Mouse (Mus musculus) midbrain, embryonic 15.5 days (tissue): ENCODE results near the gene Sipa1l2. TPM values are rescaled to one million over a fixed set of nuclear protein-coding genes. Genes with fewer than 3 reads are reported as not detected.

Source experiments
- ATAC-seq: fragments of 200-750 bp; cut with Nextera tagmentation; replicated peaks from 2 replicates; pipeline ENCODE4 v1.8.0; 2017; ENCODE audit warnings: moderate TSS enrichment
- H3K27ac ChIP-seq: fragments of 300-500 bp; sonication (generic); 2 replicates; pipeline ENCODE4 v1.5.1; 2015; ENCODE audit warnings: mild to moderate bottlenecking, inconsistent platforms
- H3K27me3 ChIP-seq: fragments of 300-500 bp; sonication (generic); replicated peaks from 2 replicates; pipeline ENCODE4 v1.6.1; 2015; ENCODE audit warnings: inconsistent platforms
- H3K36me3 ChIP-seq: fragments of 300-500 bp; sonication (generic); replicated peaks from 2 replicates; pipeline ENCODE4 v1.6.1; 2015; ENCODE audit warnings: inconsistent platforms
- H3K4me1 ChIP-seq: fragments of 300-500 bp; sonication (generic); 2 replicates; pipeline ENCODE4 v1.6.1; 2015; ENCODE audit warnings: inconsistent platforms
- H3K4me2 ChIP-seq: fragments of 300-500 bp; sonication (generic); 2 replicates; pipeline ENCODE4 v1.6.1; 2015; ENCODE audit warnings: inconsistent platforms, mild to moderate bottlenecking, moderate library complexity
- H3K4me3 ChIP-seq: fragments of 300-500 bp; sonication (generic); 2 replicates; pipeline ENCODE4 v1.5.1; 2015; ENCODE audit warnings: mild to moderate bottlenecking, inconsistent platforms
- H3K9ac ChIP-seq: fragments of 300-500 bp; sonication (generic); 2 replicates; pipeline ENCODE4 v1.6.1; 2015; ENCODE audit warnings: mild to moderate bottlenecking, inconsistent platforms
- H3K9me3 ChIP-seq: fragments of 300-500 bp; sonication (generic); 2 replicates; pipeline ENCODE4 v1.6.1; 2016; ENCODE audit warnings: inconsistent platforms
- WGBS: fragments of 180-500 bp; shearing (Covaris S2); methylation state at CpG from one replicate; pipeline ENCODE4 v1.1.7; 2015; ENCODE audit warnings: mixed read lengths; 5-methylcytosine and 5-hydroxymethylcytosine counted together
- polyA plus RNA-seq: library from polyadenylated mRNA; unstranded; fragments of >200 nt; fragmentation: Nextera tagmentation; extraction: Ambion mirVana; gene quantifications from 2 replicates; pipeline ENCODE4 v1.2.1, GENCODE M21; 2015

Sipa1l2 gene
- 28.2 and 28.7 TPM in 2 replicates for polyA plus RNA-seq

DNA sequence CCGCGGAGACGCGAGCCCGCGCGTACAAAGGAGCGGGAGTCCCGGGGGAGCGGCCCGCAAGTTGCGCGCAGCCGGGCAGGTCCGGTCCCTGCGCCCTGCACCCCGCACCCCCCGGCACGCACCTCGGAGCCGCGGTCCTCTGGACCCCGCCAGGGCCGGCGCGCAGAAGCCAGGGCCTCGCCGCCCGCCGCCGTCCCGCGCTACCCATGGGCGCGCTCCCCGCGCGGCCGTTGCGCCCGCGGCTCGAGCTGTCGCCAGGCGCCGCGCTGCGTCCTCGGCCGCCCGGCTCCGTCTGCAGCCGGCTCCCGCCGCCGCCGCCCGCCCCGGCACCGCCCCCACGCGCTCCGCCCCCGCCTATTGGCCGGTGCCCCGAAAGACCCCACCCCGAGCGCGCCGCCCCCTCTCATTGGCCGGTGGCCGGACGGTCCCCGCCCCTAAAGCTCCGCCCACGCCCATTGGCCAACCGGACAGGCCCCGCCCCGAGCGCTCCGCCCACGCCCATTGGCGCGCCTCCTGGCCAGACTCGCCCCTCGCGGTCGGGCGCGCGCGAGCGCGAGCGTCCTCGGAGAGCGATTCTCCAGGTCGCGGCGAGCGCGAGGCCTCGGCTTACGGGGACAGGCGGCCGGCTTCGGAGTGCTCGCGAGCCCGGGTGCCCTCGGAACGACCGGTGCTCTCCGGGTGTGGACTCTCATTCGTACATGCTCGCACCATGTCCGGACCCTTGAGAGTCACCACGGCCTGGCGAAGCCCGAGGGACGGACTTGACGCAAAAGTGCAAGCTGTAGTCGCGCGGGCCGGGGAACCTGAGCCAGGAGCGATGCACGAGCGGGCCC lies at the start of gene Sipa1l2:
Gene Sipa1l2, minus strand, starts transcription at position 276 of the 833 bp plus-strand sequence.
- H3K4me1 ChIP-seq: peaks cover 33% of the 10 kb centered on the region
- H3K36me3 ChIP-seq: no peaks in the 10 kb centered on the region
- peak within 1 kb of the TSS; percentile 76 for H3K9ac ChIP-seq
- peak within 1 kb of the TSS; percentile 73 for H3K27ac ChIP-seq
- H3K27me3 ChIP-seq: no peaks in the 10 kb centered on the region
- H3K9me3 ChIP-seq: no peaks in the 10 kb centered on the region
- peak; percentile 92 for ATAC-seq
- WGBS: under 1% methylated on average over 117 of the region's 129 CpGs
- peak within 1 kb of the TSS; percentile 83 for H3K4me2 ChIP-seq
- H3K4me3 ChIP-seq: peak within 1 kb of the TSS; percentile 63

GRCm38 (mm10) chr8:125618543-125619335 lies 49.1 kb upstream of the Sipa1l2 start:
- H3K36me3 ChIP-seq: no peaks in the 10 kb centered on the region
- no peak overlapping the region for H3K9ac ChIP-seq
- no peaks in the 10 kb centered on the region for H3K9me3 ChIP-seq
- no peak overlapping the region for H3K4me3 ChIP-seq
- H3K27ac ChIP-seq: no peak overlapping the region
- 77% methylated on average over 16 of the region's 16 CpGs for WGBS
- H3K4me2 ChIP-seq: no peak overlapping the region
- ATAC-seq: no peak
- H3K4me1 ChIP-seq: peaks cover 10% of the 10 kb centered on the region
- H3K27me3 ChIP-seq: no peaks in the 10 kb centered on the region

DNA sequence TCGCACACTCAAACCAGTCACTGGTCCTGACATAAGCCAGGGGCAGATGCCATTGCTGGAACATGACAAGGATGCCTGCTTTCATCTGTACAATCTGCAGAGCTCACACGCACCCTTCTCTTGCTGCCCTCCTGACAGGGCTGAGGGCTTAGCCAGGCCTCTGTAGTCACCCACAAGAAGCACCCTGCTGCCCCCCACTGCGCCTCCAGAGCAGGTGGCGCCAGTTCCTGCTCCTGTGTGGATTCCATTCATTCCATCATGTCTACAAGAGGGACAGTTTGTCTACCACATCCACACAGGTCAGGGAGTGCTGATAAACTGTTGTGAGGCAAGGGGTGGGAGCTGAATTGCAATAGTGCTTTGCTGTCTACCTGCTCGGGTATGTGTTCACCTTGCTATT lies 47.3 kb upstream of the Sipa1l2 start:
- Histone ChIP-seq H3K4me3 (no peak overlapping the region), H3K9me3 (no peaks in the 10 kb centered on the region), H3K27me3 (no peaks in the 10 kb centered on the region), H3K4me2 (no peak overlapping the region), H3K27ac (no peak overlapping the region), H3K9ac (no peak overlapping the region), H3K4me1 (peaks cover 10% of the 10 kb centered on the region), H3K36me3 (no peaks in the 10 kb centered on the region)
- ATAC-seq: no peak
- WGBS: 89% methylated on average over 5 of the region's 5 CpGs

DNA sequence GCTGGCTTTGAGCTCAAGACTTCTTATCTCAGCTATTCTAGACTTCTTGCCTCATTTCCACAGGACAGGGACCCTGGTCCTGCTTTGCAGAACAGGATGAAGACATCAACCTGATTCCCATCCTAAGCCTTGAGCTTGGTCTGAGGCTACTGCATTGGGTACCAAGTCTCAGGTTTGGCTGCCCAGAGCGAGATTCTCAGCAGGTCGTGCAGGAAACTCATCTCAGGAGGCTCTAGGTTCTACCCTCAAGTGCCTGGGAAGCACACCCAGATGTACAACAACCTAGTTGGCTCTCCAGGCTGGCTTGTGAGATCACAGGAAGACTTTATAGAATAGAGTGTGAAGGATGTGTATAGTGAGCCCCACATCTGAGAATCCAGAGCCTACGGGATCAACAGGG lies 46.4 kb upstream of the Sipa1l2 start:
- Histone ChIP-seq H3K4me1 (peaks cover 10% of the 10 kb centered on the region), H3K27ac (no peak overlapping the region), H3K4me3 (no peak overlapping the region), H3K9me3 (no peaks in the 10 kb centered on the region), H3K4me2 (no peak overlapping the region), H3K36me3 (no peaks in the 10 kb centered on the region), H3K9ac (no peak overlapping the region), H3K27me3 (no peaks in the 10 kb centered on the region)
- 89% methylated on average over 3 of the region's 3 CpGs for WGBS
- no peak for ATAC-seq

- 91% methylated on average over 2 of the region's 2 CpGs for WGBS
- H3K4me2 ChIP-seq: no peak overlapping the region
- no peaks in the 10 kb centered on the region for H3K4me1 ChIP-seq
- H3K9ac ChIP-seq: no peak overlapping the region
- ATAC-seq: no peak
- H3K36me3 ChIP-seq: no peaks in the 10 kb centered on the region
- H3K27me3 ChIP-seq: no peaks in the 10 kb centered on the region
- no peaks in the 10 kb centered on the region for H3K9me3 ChIP-seq
- H3K4me3 ChIP-seq: no peak overlapping the region
- H3K27ac ChIP-seq: no peak overlapping the region
These were observed 43.9 kb upstream of the Sipa1l2 start for GRCm38 (mm10) chr8:125613552-125613951.

DNA sequence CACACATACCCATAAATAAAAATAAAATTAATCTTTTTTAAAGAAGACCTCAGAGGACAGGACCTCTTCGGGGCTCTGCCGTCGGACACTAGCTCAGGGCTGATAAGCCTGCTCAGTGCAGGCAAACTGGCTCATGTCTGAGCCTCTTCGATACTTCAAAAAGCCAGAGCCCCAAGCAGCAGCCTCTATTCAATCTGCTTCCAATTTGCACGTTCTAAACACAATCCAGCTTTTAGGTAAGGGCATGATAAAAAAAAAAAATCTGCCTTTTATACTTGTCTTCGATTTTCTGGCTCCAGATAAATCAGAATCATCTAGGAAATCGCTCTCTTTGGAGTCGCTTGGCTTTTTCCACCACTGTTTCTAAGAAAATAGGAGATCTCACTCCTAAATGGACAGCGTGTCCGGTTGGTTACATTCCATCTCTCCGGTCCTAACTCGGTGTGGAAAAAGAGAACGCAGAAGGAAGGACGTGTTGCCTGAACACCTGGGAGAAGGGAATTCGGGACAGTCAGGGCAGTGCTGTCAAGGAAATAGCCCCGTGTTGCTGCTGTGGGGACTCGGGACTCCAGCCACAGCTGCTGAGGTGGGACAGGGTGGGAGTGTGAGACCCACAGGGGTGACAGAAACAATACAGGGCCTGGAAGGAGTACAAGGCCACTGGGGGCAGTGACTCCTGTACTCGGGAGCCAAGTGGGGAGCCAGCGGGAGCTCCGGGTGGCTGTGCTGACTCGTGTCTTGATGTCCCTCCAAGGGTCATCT lies 42.4 kb upstream of the Sipa1l2 start:
- H3K9ac ChIP-seq: no peak overlapping the region

DNA sequence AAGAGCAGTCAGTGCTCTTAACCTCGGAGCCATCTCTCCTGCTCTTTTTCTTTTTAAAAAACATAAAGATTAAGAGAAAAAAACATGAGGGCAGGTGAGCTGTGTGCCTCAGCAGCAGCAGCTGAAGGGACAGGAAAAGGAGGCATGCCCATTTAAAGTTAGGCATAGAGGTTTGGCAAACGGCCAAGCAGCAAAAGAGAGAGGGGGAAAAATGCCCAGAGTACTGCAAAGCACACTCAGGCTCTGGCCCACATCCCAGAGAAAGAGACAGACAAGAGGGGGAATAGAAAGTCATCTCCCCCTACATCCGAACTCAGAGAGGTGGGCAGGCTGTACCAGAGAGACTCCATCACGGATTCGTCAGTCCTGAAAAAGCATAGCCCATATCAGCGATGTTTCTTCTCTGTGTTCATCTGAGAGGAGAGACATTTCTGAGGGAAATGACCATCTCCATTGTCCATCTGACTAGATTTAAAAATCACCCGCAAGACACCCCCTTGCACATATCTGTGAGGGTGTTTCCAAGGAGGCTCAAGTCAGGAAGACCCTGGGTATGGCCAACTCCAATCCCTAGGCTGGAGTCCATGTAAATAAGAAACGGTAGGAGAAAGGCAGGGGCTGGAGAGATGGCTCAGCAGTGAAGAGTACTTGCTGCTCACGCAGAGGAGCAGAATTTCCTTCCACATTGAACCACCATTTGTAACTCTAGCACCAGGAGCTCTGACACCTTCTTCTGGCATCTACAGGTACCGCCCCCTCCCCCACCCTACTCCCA lies 41.6 kb upstream of the Sipa1l2 start:
- H3K27ac ChIP-seq: no peak overlapping the region
- WGBS: 85% methylated on average over 10 of the region's 10 CpGs
- H3K4me1 ChIP-seq: no peaks in the 10 kb centered on the region
- no peaks in the 10 kb centered on the region for H3K36me3 ChIP-seq
- no peaks in the 10 kb centered on the region for H3K27me3 ChIP-seq
- ATAC-seq: no peak
- no peak overlapping the region for H3K4me3 ChIP-seq
- no peaks in the 10 kb centered on the region for H3K9me3 ChIP-seq
- no peak overlapping the region for H3K4me2 ChIP-seq
- no peak overlapping the region for H3K9ac ChIP-seq

More for the DNA sequence above, 42.4 kb upstream of the Sipa1l2 start:
- Histone ChIP-seq H3K36me3 (no peaks in the 10 kb centered on the region), H3K27me3 (no peaks in the 10 kb centered on the region), H3K4me3 (no peak overlapping the region), H3K4me1 (no peaks in the 10 kb centered on the region), H3K4me2 (no peak overlapping the region), H3K9me3 (no peaks in the 10 kb centered on the region), H3K27ac (no peak overlapping the region)
- WGBS: 84% methylated on average over 21 of the region's 21 CpGs
- no peak for ATAC-seq

DNA sequence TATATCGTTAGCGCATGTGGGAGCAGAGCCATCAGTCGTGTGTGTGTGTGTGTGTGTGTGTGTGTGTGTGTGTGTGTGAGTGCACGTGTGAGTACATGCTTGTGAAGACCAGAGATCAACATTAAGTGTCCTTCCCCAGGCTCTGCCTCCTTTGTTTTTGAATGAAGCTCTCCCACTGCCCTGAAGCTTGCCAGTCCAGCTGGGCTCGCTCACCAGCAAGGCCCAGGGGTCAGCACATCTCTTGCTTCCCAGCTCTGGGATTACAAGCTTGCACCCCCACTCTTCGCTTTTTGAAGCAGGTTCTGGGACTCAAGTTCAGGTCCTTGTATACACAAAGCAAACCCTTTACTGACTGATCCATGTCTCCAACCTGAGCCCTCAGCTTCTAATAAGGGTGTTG lies 40.1 kb upstream of the Sipa1l2 start:
- no peak overlapping the region for H3K4me2 ChIP-seq
- H3K27me3 ChIP-seq: no peaks in the 10 kb centered on the region
- H3K4me3 ChIP-seq: no peak overlapping the region
- H3K36me3 ChIP-seq: no peaks in the 10 kb centered on the region
- ATAC-seq: no peak
- 93% methylated on average over 6 of the region's 6 CpGs for WGBS
- H3K9me3 ChIP-seq: no peaks in the 10 kb centered on the region
- H3K4me1 ChIP-seq: no peaks in the 10 kb centered on the region
- H3K27ac ChIP-seq: no peak overlapping the region
- no peak overlapping the region for H3K9ac ChIP-seq

DNA sequence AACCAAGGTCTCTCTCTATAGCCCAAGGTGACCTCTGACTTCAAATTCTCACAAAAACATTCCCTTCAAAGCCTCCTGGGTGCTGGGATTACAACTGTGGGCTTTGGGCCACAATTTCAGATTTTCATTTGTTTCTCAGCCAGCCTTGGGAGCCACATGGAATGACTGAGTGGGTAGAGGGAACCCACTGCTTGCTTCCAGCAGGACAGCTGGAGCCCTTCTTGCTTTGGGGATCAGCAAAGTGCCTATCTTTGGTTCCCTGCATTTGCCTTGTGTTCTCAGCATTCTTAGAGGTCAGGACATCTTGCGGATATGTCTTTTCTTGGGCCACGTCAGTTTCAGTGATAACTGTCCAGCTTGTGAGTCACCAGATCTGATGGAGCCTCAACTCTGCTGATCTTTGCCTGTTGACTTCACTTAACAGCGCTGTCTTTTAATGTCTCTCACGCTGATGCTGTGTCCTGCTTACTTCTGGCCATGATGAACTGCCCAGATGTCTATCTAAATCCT lies 38.2 kb upstream of the Sipa1l2 start:
- Histone ChIP-seq H3K9ac (no peak overlapping the region), H3K27ac (no peak overlapping the region), H3K27me3 (no peaks in the 10 kb centered on the region), H3K4me1 (no peaks in the 10 kb centered on the region), H3K4me3 (no peak overlapping the region), H3K9me3 (no peaks in the 10 kb centered on the region), H3K4me2 (no peak overlapping the region), H3K36me3 (no peaks in the 10 kb centered on the region)
- no peak for ATAC-seq
- WGBS: 92% methylated on average over 4 of the region's 4 CpGs

DNA sequence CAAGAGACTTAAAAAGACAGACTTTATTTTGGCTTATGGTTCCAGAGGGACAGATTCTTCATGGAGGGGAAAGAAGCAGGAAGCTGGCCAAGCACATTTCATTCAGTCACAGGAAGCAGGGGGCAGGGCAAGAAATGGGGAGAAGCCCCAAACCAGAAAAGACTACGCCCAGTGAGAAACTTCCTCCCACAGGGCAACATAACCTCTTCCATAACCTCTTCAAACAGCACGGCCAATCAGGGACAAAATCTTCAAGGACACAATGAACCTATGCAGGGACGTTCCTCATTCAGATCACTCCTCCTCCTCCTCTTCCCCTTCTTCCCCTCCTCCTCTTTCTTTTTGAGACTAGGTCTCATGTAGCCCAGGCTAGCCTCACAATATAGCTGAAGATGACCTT lies 37.3 kb upstream of the Sipa1l2 start:
- no peak for ATAC-seq
- no peaks in the 10 kb centered on the region for H3K9me3 ChIP-seq
- 80% methylated on average over 3 of the region's 3 CpGs for WGBS
- no peaks in the 10 kb centered on the region for H3K4me1 ChIP-seq
- H3K9ac ChIP-seq: no peak overlapping the region
- no peaks in the 10 kb centered on the region for H3K27me3 ChIP-seq
- H3K4me2 ChIP-seq: no peak overlapping the region
- no peak overlapping the region for H3K27ac ChIP-seq
- no peak overlapping the region for H3K4me3 ChIP-seq
- no peaks in the 10 kb centered on the region for H3K36me3 ChIP-seq

DNA sequence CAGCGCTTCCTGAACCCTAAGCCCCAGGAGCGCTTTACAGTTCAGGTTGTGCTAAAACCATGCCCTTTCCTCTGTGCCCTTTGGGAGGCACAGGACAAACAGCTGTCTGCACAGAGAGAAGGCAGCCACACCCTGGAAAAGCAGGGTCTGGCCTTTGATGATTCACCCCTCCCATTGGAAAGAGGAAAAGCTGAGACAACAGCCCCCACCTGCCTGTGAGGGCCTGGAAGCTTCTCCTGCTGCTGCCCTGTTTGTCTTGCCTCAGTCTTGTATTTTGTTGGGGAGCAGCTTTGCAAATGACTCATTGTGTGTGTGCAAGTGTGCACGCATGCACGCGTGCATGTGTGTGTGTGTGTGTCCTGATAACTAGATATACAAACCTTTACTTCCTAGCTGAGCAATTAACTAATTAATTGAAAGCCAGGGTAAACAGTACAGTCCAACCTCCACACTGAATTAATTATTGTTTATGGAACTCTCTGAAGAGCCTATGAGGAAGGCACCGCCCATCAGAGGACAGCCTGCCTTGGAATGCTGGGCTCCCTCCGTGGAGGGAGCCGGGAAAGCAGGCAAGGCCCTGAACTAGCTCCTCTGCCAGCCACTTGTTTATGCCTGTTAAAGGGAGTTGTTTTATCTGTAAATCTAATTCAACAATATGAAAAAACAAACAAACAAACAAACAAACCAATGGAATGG lies 35.4 kb upstream of the Sipa1l2 start:
- Histone ChIP-seq H3K4me2 (no peak overlapping the region), H3K27ac (no peak overlapping the region), H3K36me3 (no peaks in the 10 kb centered on the region), H3K9me3 (no peaks in the 10 kb centered on the region), H3K27me3 (no peaks in the 10 kb centered on the region), H3K4me3 (no peak overlapping the region), H3K9ac (no peak overlapping the region), H3K4me1 (no peaks in the 10 kb centered on the region)
- WGBS: 73% methylated on average over 8 of the region's 8 CpGs
- ATAC-seq: no peak
